Mouse (Mus musculus) CD4-positive, CD25-positive, alpha-beta regulatory T cell, adult 4 months (primary cell): ENCODE data around the gene Anxa5. TPM values are rescaled to one million over a fixed set of nuclear protein-coding genes. Genes with fewer than 3 reads are reported as not detected.

Experiments
- ATAC-seq: one replicate; pipeline ENCODE4 v1.8.0; 2017
- polyA plus RNA-seq, 2 experiments: library from polyadenylated mRNA; unstranded; fragments of 100-300 nt; shearing (Covaris generic); gene quantifications; one replicate each; pipeline ENCODE4 v1.2.1; 2017

Gene Anxa5
- polyA plus RNA-seq, 2 experiments from 2014 or later, result 149 to 172 TPM

GRCm38 (mm10) chr3:36488367-36488766, 12.7 kb upstream of the Anxa5 start:
- no peak for ATAC-seq

GRCm38 (mm10) chr3:36486881-36487280, 11.2 kb upstream of the Anxa5 start:
- no peak for ATAC-seq

GRCm38 (mm10) chr3:36486176-36486575, 10.5 kb upstream of the Anxa5 start:
- no peak for ATAC-seq

- no peak for ATAC-seq
Measured at GRCm38 (mm10) chr3:36484292-36484691, 8.6 kb upstream of the Anxa5 start.

DNA sequence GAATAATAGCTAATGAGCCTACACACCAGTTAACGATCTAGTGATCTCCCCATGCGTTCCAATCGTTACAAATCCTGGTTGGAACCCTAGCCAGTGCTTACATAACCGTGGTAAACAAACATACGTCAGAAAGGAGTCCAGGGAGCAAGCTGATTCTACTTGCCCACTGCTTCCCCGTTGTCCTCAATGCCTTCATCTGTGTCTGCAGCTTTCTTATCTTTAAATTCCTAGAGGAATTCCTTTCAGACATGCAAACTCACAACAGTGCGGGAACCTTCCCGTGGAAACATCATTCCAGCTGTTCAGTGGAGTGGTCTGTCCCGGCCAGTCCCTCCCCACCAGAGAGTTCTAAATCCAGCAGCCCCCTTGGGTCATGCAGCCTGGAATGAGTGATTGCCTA, 7.2 kb upstream of the Anxa5 start:
- ATAC-seq, result no peak

GRCm38 (mm10) chr3:36481776-36482193, 6.1 kb upstream of the Anxa5 start:
- no peak for ATAC-seq

DNA sequence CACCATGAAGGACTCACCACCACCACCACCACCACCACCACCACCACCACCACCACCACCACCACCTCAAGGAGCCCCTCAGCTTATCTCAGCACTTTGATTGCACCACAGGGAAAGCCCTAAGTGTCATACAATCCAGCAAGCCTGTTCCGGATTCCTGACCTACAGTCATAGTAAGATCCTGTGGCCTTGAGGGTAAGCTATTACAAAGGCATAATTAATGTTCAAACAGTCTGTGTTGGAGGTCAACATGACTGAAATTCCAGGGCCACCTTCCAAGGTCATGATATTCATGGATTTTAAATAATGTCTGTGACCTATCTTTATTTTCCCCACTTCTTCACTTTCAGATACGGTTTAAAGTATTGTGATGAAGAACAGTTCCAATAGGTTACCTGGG, 4.8 kb upstream of the Anxa5 start:
- no peak for ATAC-seq

GRCm38 (mm10) chr3:36478776-36479175, 3.1 kb upstream of the Anxa5 start:
- ATAC-seq, result no peak

DNA sequence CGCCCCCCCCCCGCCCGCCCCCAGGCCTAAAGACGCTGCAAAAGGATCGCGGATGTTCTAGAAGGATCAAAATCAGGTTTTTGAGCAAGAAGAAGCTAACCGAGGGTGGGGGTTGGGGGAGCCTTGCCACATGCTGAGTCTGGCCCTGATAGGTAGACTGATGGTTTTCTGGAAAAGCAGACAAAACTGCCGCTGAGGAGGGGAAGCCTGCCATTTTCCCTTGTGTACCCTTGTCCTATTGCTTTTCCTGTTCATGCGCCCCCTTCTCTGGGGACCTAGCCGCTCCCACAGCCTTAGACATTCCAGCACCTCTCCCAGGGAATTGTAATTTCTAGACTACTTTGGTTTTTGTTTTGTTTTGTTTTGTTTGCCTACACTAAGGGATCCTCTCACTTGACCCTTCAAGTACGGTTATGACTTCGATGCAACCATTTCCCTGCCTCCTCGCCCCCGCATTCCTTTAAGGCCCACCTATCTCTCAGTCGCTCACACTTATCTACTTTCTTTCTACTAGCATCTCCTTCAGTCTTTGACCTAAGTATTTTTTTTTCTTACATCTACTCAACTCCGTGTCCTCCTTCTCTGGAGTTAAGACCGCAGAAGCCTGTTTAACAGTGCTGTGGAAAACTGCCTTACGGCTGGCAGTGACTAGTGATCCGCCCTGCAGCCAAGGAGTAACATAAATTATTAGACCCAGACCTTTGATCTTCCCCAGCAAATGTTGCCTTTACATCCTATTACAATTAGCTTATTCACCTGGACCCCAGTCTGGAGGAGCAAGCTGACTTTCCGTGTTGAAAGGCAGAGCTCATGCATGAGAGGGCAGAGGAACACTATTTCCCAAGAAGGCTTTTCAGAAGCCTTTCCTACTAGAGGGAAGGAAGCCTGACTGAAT, 814 bp upstream of the Anxa5 start:
- ATAC-seq, result no peak

DNA sequence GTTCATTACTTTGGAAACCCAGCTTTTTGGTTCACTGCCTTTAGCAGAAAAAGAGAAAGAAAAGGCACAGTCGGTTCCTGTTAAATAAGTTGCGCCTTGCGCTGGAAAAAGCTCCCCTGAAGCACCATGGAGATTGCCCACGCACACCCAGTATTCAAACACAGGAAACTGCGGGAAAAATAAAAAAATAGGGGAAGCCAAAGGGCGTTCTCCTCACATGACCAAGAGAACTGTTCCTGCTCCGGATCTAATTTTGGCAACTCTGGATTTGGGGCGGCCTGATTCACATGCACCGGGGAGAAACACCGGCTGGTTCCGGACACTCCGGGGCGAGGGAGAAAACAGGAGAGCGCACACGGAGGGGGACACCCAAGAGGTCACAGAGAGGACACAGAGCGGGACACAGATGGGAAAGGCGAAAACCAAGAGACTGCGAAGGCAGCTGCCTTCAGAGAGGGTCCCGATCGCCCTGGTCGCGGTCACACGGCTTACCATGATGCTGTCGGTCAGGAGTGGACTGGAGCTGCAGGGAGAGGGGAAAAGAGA, 683 bp downstream of the Anxa5 start:
- no peak for ATAC-seq

DNA sequence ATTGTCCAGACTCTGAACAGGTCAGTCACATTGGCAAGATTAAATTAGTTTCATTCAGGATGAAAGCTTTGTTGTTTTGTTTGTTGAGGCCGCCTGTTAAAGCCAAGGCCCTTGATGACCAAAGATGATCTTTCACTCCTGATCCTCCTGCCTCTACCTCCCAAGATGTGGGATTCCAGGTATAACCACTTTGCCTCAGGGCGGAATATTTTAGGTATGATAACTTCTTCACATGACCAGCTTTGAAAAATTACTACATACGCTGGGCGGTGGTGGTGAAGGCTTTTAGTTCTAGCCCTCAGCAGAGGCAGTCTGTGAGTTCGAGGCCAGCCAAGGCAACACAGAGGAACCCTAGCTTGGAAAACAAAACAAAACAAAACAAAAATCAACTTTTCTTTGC, 1.3 kb downstream of the Anxa5 start:
- no peak for ATAC-seq

GRCm38 (mm10) chr3:36473222-36473621, 2.5 kb downstream of the Anxa5 start:
- no peak for ATAC-seq

- no peak for ATAC-seq
Measured at GRCm38 (mm10) chr3:36471856-36472255, 3.8 kb downstream of the Anxa5 start.

- ATAC-seq, result no peak
Measured at GRCm38 (mm10) chr3:36468871-36469270, 6.8 kb downstream of the Anxa5 start.

DNA sequence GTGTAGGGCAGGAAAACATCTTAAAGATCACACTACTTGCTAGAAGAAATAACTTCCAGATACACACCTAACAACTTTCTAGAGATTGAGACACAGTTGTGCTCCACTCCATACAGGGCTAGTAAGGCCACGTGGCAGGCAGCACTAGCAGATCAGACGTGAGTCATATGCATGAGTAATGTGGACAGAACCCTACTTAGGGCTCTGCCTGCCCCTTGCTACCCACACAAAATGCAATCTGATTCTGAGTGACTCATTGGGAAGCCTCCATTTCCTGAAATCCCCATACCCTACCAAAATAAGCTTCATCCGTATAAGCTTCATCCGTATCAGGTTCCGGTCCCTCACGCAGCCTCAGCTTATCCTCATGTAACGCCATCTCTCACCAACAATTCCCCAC, 8.1 kb downstream of the Anxa5 start:
- ATAC-seq, result no peak

- no peak for ATAC-seq
Measured at GRCm38 (mm10) chr3:36465538-36465937, 10.2 kb downstream of the Anxa5 start.

GRCm38 (mm10) chr3:36462348-36462747, 13.3 kb downstream of the Anxa5 start:
- ATAC-seq, result no peak

DNA sequence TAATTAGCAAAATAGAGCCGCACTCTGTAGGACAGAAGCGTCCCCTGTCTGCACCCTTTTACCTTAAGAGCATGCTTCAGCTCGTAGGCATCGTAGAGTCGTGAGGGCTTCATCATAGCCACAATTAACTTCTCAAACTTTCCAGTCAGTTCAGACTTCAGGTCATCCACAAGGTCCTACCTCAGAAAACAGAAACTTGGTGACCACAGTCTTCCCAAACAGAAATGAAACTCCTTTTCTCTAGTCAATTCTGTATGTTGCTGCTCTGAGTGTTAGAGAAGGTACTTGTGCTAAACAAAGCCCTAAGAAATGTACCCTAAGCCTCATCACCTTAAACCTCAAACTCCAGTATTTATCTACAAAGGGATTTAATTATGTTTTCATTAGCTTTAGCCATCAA, 13.9 kb downstream of the Anxa5 start:
- no peak for ATAC-seq

DNA sequence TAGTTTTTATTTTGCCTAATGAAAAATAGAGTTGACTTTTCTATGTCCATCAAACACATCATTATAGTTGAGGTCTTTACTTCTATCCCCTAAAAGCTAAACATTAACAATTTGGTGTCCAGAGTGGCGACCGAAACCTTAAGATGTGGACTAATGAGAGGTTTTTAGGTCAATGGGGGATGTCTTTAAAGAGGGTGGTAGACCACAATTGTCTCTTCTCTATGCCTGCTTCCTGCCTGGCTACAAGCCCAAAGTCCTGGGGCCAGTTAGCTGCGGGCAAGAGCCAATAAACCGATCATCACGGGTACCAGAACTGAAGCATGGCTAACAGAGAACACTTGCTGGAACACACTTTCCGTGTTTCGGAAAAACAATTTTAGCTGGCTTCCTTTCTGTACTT, 15.0 kb downstream of the Anxa5 start:
- no peak for ATAC-seq

DNA sequence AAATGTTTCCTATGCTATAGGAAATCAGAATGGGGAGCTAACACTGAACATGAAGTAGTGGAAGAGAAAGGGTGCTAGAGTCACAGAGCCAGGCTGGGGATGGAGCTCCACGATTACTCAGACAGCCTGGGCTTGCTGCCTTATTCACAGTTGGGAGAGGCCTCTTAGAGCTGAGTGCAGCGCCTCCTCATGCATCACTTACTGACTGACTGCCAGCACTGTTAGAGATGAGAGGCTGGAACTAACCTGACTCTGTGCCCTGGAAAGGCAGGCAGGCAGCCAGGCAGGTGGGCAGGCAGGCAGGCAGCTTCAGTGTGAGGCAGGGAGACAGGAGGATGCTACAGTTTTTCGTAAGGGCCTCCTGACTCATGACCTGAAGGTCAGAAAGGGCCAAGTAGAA, 20.1 kb downstream of the Anxa5 start:
- no peak for ATAC-seq

DNA sequence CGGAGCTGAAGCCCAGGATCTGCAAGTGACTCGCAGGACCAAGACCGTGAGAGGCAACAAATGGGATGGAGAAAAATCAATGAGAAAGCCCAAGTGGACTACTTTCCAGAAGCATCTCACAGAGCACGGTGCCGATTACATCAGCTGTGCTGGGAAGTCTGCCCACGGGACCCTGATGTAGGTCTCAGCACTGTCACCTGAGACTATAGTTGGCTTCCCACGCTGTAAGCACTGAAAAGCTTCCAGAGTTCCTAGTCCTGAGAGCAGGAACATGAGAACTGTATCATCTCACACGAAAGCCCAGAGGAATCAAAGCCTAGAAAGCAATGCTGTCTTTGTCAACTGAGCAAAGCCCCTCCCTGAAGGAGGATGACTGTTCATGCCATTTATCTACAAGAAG, 20.6 kb downstream of the Anxa5 start:
- no peak for ATAC-seq

DNA sequence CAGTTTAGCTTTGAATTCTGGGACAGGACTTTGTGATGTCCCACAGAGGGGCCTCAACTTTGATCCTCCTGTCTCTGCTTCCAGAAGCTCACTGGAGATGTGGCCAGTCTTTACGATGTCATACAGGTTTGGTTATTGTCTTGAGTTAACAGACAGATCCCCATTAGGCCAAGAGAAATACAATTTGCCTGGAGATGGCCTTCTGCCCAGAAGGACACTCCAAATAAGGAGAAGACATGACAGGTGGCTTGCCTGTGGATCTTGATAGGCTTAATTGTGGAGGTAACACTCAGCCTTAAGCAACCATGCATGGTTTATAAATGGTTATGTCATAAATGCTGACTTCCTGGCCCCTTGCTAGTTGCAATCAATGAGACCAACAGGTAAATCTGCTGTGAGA, 23.2 kb downstream of the Anxa5 start:
- no peak for ATAC-seq

DNA sequence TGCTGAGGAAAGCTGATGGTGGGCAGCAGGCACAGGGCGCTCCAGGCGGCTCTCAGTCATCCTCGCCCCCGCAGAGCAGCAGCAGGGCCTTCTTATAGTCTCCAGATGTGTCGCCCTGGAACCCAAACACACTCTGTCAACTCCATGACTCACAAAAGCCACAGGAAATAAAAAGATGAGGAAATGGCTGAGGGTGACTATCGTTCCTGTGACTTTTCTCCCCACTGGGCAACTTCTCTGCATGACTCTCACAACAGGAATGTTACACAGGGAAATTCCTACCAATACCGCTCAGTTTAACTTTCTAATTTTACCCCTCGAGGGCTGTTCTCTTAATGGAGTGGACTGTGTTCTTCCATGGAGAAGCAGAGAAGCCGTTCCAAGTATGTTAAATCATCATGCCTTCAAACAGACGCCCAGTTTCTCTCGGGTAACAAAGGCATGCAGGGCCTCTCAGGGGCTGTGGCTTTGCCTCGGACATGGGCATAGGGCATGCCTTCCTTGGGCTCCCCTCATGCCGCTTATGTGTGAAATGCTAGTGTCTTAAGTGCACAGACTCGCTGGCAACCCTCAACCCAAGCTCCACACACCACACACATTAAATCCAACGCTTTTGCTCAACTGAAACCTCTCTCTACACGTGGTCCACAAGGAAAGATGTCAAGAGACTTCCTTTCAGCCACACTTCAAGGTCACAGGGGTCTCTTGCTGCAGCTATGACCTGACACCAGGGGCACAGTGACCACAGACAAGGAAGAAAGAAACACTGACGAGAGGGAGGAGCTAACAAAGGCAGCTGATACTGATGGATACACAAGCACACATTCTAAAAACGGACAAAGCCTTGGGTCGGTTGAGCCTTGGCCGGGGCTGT, 26.2 kb downstream of the Anxa5 start:
- ATAC-seq, result no peak
